Mouse (Mus musculus) embryonic facial prominence, embryonic 12.5 days (tissue): ENCODE data around the gene Map2k6. TPM values are rescaled to one million over a fixed set of nuclear protein-coding genes. Genes with fewer than 3 reads are reported as not detected.

Source experiments
- ATAC-seq: fragments of 200-750 bp; cut with Nextera tagmentation; 2 replicates; pipeline ENCODE4 v1.8.0; 2017; ENCODE audit not compliant: insufficient number of reproducible peaks, insufficient read depth, low FRiP score, low TSS enrichment
- H3K27ac ChIP-seq: fragments of 300-500 bp; sonication (generic); 2 replicates; pipeline ENCODE4 v1.5.1; 2016; ENCODE audit warnings: mild to moderate bottlenecking
- H3K27me3 ChIP-seq: fragments of 300-500 bp; sonication (generic); 2 replicates; pipeline ENCODE4 v1.6.1; 2016; ENCODE audit warnings: mild to moderate bottlenecking, moderate library complexity
- H3K36me3 ChIP-seq: fragments of 300-500 bp; sonication (generic); 2 replicates; pipeline ENCODE4 v1.6.1; 2016; ENCODE audit warnings: mild to moderate bottlenecking
- H3K4me1 ChIP-seq: fragments of 300-500 bp; sonication (generic); 2 replicates; pipeline ENCODE4 v1.6.1; 2016
- H3K4me2 ChIP-seq: fragments of 300-500 bp; sonication (generic); replicated peaks from 2 replicates; pipeline ENCODE4 v1.6.1; 2016; ENCODE audit warnings: mild to moderate bottlenecking, moderate library complexity
- H3K4me3 ChIP-seq: fragments of 300-500 bp; sonication (generic); 2 replicates; pipeline ENCODE4 v1.5.1; 2016; ENCODE audit warnings: mild to moderate bottlenecking
- H3K9ac ChIP-seq: fragments of 300-500 bp; sonication (generic); 2 replicates; pipeline ENCODE4 v1.6.1; 2016; ENCODE audit warnings: mild to moderate bottlenecking, moderate library complexity
- H3K9me3 ChIP-seq: fragments of 300-500 bp; sonication (generic); 2 replicates; pipeline ENCODE4 v1.6.1; 2016; ENCODE audit warnings: mild to moderate bottlenecking, moderate library complexity
- WGBS: fragments of 180-500 bp; shearing (Covaris S2); methylation state at CpG from one replicate; pipeline ENCODE4 v1.1.7; 2016; 5-methylcytosine and 5-hydroxymethylcytosine counted together
- polyA plus RNA-seq: library from polyadenylated mRNA; unstranded; fragments of >200 nt; fragmentation: Nextera tagmentation; extraction: Ambion mirVana; gene quantifications from 2 replicates; pipeline ENCODE4 v1.2.1, GENCODE M21; 2016

The Map2k6 gene
- polyA plus RNA-seq, 1 experiment from 2014 or later: 44.9 TPM

- Histone ChIP-seq H3K9me3 (no peaks in the 10 kb centered on the region), H3K27ac (no peak overlapping the region), H3K4me2 (no peak overlapping the region), H3K9ac (no peak overlapping the region), H3K4me1 (no peaks in the 10 kb centered on the region), H3K4me3 (no peak overlapping the region), H3K36me3 (peaks cover 69% of the 10 kb centered on the region), H3K27me3 (no peaks in the 10 kb centered on the region)
- ATAC-seq: no peak
- WGBS: 56% methylated on average over 12 of the region's 12 CpGs
Measured at GRCm38 (mm10) chr11:110496061-110496446, 97.1 kb downstream of the Map2k6 start.

- WGBS: 88% methylated on average over 8 of the region's 8 CpGs
- Histone ChIP-seq H3K4me2 (no peak overlapping the region), H3K36me3 (peaks cover 66% of the 10 kb centered on the region), H3K9me3 (no peaks in the 10 kb centered on the region), H3K4me3 (no peak overlapping the region), H3K4me1 (no peaks in the 10 kb centered on the region), H3K27me3 (no peaks in the 10 kb centered on the region), H3K27ac (no peak overlapping the region), H3K9ac (no peak overlapping the region)
- no peak for ATAC-seq
Measured at GRCm38 (mm10) chr11:110497743-110498142, 98.8 kb downstream of the Map2k6 start.

- ATAC-seq: no peak
- 63% methylated on average over 6 of the region's 6 CpGs for WGBS
- H3K4me1 ChIP-seq: no peaks in the 10 kb centered on the region
- H3K36me3 ChIP-seq: peaks cover 62% of the 10 kb centered on the region
- H3K4me3 ChIP-seq: no peak overlapping the region
- no peaks in the 10 kb centered on the region for H3K27me3 ChIP-seq
- no peak overlapping the region for H3K27ac ChIP-seq
- H3K4me2 ChIP-seq: no peak overlapping the region
- no peak overlapping the region for H3K9ac ChIP-seq
- no peaks in the 10 kb centered on the region for H3K9me3 ChIP-seq
Measured at GRCm38 (mm10) chr11:110498651-110499213, 99.8 kb downstream of the Map2k6 start.

GRCm38 (mm10) chr11:110502937-110503670, 104.2 kb downstream of the Map2k6 start:
- Histone ChIP-seq H3K9me3 (0 out of 2 replicates have a peak, but pooled peaks cover 4% of the 10 kb centered on the region), H3K36me3 (peaks cover 63% of the 10 kb centered on the region), H3K4me3 (no peak overlapping the region), H3K4me1 (no peaks in the 10 kb centered on the region), H3K27ac (no peak overlapping the region), H3K27me3 (no peaks in the 10 kb centered on the region), H3K4me2 (no peak overlapping the region), H3K9ac (no peak overlapping the region)
- ATAC-seq: no peak
- 85% methylated on average over 11 of the region's 11 CpGs for WGBS

GRCm38 (mm10) chr11:110511466-110511865, 112.5 kb downstream of the Map2k6 start:
- Histone ChIP-seq H3K4me3 (no peak overlapping the region), H3K4me1 (no peaks in the 10 kb centered on the region), H3K4me2 (no peak overlapping the region), H3K9me3 (0 out of 2 replicates have a peak, but pooled peaks cover 4% of the 10 kb centered on the region), H3K27ac (no peak overlapping the region), H3K36me3 (peaks cover 65% of the 10 kb centered on the region), H3K27me3 (no peaks in the 10 kb centered on the region), H3K9ac (no peak overlapping the region)
- WGBS: 94% methylated on average over 7 of the region's 7 CpGs
- ATAC-seq: no peak

GRCm38 (mm10) chr11:110518648-110519047, 119.7 kb downstream of the Map2k6 start:
- no peak overlapping the region for H3K27ac ChIP-seq
- H3K4me1 ChIP-seq: no peaks in the 10 kb centered on the region
- H3K9me3 ChIP-seq: no peaks in the 10 kb centered on the region
- ATAC-seq: no peak
- H3K36me3 ChIP-seq: peaks cover 52% of the 10 kb centered on the region
- no peak overlapping the region for H3K4me3 ChIP-seq
- 93% methylated on average over 1 of the region's 1 CpGs for WGBS
- H3K27me3 ChIP-seq: no peaks in the 10 kb centered on the region
- no peak overlapping the region for H3K9ac ChIP-seq
- H3K4me2 ChIP-seq: no peak overlapping the region

GRCm38 (mm10) chr11:110522906-110523305, 124.0 kb downstream of the Map2k6 start:
- no peak for ATAC-seq
- Histone ChIP-seq H3K36me3 (peaks cover 27% of the 10 kb centered on the region), H3K4me3 (no peak overlapping the region), H3K27me3 (no peaks in the 10 kb centered on the region), H3K4me2 (no peak overlapping the region), H3K9me3 (no peaks in the 10 kb centered on the region), H3K27ac (no peak overlapping the region), H3K4me1 (no peaks in the 10 kb centered on the region), H3K9ac (no peak overlapping the region)
- 95% methylated on average over 2 of the region's 2 CpGs for WGBS

GRCm38 (mm10) chr11:110526156-110526555, 127.2 kb downstream of the Map2k6 start:
- Histone ChIP-seq H3K27me3 (no peaks in the 10 kb centered on the region), H3K9me3 (no peaks in the 10 kb centered on the region), H3K4me1 (no peaks in the 10 kb centered on the region), H3K36me3 (peaks cover 5% of the 10 kb centered on the region; the same call in 1 of the 2 replicates), H3K4me3 (no peak overlapping the region), H3K4me2 (no peak overlapping the region), H3K27ac (no peak overlapping the region), H3K9ac (no peak overlapping the region)
- 92% methylated on average over 4 of the region's 4 CpGs for WGBS
- no peak for ATAC-seq

GRCm38 (mm10) chr11:110531087-110531486, 132.2 kb downstream of the Map2k6 start:
- peaks cover 6% of the 10 kb centered on the region for H3K4me1 ChIP-seq
- no peaks in the 10 kb centered on the region for H3K27me3 ChIP-seq
- WGBS: 48% methylated on average over 7 of the region's 7 CpGs
- H3K9me3 ChIP-seq: no peaks in the 10 kb centered on the region
- H3K4me2 ChIP-seq: no peak overlapping the region
- H3K36me3 ChIP-seq: no peaks in the 10 kb centered on the region
- ATAC-seq: no peak
- no peak overlapping the region for H3K4me3 ChIP-seq
- H3K9ac ChIP-seq: no peak overlapping the region
- no peak overlapping the region for H3K27ac ChIP-seq

- H3K4me2 ChIP-seq: 0 out of 2 replicates have a peak overlapping the region, but pooled peaks have one; percentile 5
- 0 out of 2 replicates have a peak overlapping the region, but pooled peaks have one; percentile 50 for H3K27ac ChIP-seq
- H3K36me3 ChIP-seq: no peaks in the 10 kb centered on the region
- no peaks in the 10 kb centered on the region for H3K9me3 ChIP-seq
- WGBS: 34% methylated on average over 4 of the region's 4 CpGs
- peaks cover 6% of the 10 kb centered on the region for H3K4me1 ChIP-seq
- peak; percentile 62; the same call in 1 of the 2 replicates for ATAC-seq
- no peaks in the 10 kb centered on the region for H3K27me3 ChIP-seq
- H3K4me3 ChIP-seq: no peak overlapping the region
- H3K9ac ChIP-seq: no peak overlapping the region
Measured at GRCm38 (mm10) chr11:110534856-110535255, 135.9 kb downstream of the Map2k6 start.

GRCm38 (mm10) chr11:110536533-110536932, 137.6 kb downstream of the Map2k6 start:
- no peak overlapping the region for H3K4me3 ChIP-seq
- no peak for ATAC-seq
- WGBS: 93% methylated on average over 2 of the region's 2 CpGs
- H3K27me3 ChIP-seq: no peaks in the 10 kb centered on the region
- no peaks in the 10 kb centered on the region for H3K36me3 ChIP-seq
- H3K4me2 ChIP-seq: no peak overlapping the region
- H3K4me1 ChIP-seq: peaks cover 6% of the 10 kb centered on the region
- no peak overlapping the region for H3K27ac ChIP-seq
- H3K9ac ChIP-seq: no peak overlapping the region
- H3K9me3 ChIP-seq: no peaks in the 10 kb centered on the region

GRCm38 (mm10) chr11:110537602-110538001, 138.7 kb downstream of the Map2k6 start:
- H3K27me3 ChIP-seq: no peaks in the 10 kb centered on the region
- no peaks in the 10 kb centered on the region for H3K9me3 ChIP-seq
- ATAC-seq: no peak
- 7% methylated on average over 15 of the region's 15 CpGs for WGBS
- H3K4me2 ChIP-seq: peak overlapping the region; percentile 28
- peaks cover 6% of the 10 kb centered on the region for H3K4me1 ChIP-seq
- no peaks in the 10 kb centered on the region for H3K36me3 ChIP-seq
- H3K27ac ChIP-seq: no peak overlapping the region
- no peak overlapping the region for H3K4me3 ChIP-seq
- H3K9ac ChIP-seq: no peak overlapping the region
